Mouse (Mus musculus): ENCODE results near the gene Aamp.
A peak's percentile ranks its signal among the peaks of the same experiment; 100 is the strongest.

Aamp gene

DNA sequence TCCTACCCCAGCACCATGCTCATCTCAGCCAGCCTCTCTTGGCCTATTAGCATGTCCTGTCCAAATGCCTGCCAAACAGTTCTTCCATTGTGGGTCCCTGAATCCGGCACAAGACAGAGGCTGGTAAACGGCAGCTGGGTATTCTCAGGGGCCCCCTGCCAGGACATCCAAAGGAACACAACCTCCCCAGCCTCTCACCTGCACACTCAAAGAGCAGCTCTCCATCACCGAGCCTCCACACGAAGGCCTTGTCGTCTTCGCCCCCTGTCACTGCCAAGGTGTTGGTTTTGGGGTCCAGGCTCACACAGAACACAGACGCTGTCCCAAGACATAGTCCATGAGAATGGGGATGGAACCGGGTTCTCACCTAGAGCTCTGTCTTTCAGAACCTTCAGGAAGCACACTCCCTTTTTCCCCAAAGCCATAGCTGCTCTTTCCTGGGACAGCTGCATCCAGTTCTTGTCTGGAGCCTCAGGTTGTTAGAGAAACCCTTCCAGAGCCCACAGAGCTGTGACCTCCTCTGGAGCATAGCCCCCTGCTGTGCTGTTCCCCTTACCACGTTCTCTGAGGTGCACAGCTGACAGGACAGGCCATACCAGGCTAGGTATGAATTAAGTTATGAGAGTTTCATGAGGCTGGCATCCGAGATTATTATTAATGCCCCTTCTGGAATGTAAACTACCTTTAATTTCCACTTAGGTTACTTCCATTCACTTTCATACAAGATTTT lies 1.5 kb downstream of the Aamp start:
- DNase-seq (ENCODE audit: extremely low spot score, low spot score), result no peak

DNA sequence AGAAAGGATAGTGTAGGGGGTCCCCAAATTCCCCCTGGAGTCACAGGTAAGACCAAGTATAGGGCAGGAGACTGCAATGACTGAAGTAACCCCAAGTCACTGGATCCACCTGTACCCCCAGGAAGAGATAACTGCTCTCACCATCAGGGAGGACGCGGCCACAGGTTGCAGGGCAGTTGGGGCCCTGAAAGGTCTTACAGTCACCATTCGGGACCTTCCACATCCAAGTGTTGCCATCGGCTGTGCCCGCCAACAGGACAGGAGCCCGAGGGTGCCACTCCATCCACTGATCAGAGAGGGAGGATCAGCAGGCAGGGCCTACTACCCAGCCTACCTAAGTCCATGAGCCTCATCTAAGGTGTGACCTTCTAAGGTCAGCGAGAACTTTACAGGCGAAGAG lies 2.7 kb downstream of the Aamp start:
- no peak for DNase-seq (ENCODE audit: extremely low spot score, low spot score)

DNA sequence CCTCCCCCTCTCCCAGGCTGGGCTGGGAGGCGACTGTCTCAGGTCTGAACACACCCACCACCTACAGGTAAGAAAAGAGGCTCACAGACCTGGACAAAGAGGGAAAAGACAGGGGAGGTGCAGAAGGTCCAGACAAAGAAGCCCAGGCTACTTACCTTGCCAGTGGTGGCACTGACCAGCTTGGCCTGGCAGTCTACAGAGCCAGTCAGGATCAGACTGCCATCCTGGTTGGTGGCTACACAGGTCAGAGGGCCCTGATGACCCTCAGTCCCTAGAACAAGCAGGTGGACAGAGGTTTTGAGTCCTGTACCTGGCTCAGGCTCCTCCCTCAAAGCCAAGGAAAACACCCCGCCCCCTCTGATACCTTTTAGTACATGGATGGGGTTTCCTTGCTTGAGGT lies 3.2 kb downstream of the Aamp start:
- no peak for DNase-seq (ENCODE audit: extremely low spot score, low spot score)

DNA sequence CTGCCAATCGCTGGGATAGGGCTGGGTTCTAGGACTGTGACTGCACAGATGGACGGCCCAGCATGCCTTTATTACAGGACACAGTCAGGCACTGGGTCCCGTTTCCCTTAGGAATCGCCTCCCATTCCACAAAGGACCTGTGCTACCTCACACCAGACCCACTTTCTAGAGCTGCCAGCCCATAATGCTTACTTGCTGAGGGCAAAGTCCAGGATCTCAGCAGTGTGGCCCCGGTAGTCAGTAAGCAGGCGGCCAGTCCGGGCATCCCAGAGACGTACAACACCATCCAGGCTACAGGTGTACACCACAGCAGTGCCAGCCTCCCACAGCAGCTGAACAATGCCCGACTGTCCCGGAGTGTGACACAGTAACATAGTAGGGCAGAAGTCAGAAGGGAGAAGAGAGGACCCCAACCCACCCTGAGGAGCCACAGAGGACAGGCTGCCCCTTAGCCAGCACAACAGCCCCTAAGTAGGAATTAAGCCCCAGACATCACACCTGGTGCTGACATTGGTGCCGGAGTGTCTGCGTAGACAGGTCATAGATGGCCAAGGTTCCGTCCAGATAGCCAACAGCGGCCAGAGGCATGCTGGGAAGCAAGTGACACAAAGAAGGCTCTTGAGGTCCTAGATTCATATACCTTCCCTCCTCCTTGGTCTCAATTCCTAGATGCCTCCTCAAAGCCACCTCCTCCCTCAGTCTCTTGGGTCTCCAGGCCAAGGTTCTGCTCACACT lies 3.8 kb downstream of the Aamp start:
- no peak for DNase-seq (ENCODE audit: extremely low spot score, low spot score)

DNA sequence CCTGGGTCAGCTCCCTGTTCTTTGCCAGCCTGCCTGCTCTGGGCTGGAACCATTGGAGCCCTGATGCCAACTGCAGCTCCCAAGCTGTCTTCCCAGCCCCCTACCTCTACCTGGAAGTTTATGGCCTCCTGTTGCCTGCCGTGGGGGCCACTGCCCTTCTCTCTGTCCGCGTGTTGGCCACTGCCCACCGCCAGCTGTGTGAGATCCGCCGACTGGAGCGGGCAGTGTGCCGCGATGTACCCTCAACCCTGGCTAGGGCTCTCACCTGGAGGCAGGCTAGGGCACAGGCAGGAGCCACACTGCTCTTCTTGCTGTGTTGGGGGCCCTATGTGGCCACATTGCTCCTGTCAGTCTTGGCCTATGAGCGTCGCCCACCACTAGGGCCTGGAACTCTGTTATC lies 5.5 kb downstream of the Aamp start:
- DNase-seq (ENCODE audit: extremely low spot score, low spot score), result no peak

DNA sequence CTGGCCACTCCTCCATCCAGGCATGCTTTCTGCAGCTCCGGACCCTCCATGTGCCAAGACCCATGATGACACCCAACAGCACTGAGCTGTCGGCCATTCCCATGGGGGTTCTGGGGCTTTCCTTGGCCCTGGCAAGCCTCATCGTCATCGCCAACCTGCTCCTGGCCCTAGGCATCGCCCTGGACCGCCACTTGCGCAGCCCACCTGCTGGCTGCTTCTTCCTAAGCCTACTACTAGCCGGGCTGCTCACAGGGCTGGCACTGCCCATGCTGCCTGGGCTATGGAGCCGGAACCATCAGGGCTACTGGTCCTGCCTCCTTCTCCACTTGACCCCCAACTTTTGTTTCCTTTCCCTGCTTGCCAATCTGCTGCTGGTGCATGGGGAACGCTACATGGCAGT lies 6.0 kb downstream of the Aamp start, which contains the start of gene Gpbar1:
TSS of gene Gpbar1 (plus strand) at position 13 of the 400 bp plus-strand sequence.
- no peak for DNase-seq (ENCODE audit: extremely low spot score, low spot score)

DNA sequence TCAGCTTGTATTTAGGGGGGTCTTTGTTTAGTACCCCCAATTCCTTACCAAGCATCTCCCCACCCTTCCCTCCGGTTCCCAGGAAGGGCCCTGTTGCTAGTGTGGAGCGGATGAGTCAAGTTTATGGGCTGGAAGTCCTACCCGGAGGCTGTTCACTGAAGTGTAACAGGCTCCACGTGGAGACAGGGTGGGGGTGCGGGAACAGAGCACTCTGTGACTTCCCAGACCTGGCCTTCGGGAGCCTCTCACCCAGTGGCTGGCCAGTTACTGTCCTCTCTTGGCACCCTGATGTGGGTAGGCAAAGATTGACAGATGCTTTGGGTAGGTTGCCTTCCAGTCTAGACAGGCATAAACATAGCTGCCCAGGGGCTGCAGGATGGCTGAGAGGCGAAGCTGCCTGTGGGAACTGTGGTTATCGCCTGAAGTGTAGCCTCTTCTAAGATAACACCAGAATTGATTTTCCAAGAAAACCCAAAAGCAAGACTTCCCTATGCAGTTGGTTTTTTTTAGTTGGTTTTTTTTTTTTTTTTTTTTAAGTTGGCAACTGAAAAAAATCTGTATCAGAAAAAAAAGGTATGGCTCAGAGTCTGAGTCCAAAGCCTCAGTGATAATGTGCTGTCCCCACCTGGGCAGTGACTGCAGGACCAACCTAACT lies 6.5 kb downstream of the Aamp start:
- DNase-seq (ENCODE audit: extremely low spot score, low spot score), result no peak

DNA sequence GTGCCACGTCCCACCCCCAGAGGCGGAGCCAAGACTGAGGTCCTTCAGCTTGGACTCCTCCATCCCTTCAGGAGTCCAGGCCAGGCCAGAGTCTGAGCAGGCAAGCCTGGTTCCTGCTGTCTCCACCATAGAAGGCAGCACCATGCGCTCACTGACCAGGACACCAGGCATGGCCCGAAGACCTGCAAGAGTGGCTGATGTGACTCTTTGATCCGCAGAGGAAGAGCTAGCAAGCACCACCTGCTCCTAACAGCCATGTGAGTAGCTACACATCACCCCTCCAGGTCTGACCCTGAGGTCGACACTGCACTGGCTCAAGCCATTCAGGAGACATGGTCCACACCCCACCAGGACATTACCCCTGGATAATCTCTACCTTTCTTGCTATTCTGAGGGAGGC lies 7.5 kb downstream of the Aamp start:
- DNase-seq (ENCODE audit: extremely low spot score, low spot score), result no peak

DNA sequence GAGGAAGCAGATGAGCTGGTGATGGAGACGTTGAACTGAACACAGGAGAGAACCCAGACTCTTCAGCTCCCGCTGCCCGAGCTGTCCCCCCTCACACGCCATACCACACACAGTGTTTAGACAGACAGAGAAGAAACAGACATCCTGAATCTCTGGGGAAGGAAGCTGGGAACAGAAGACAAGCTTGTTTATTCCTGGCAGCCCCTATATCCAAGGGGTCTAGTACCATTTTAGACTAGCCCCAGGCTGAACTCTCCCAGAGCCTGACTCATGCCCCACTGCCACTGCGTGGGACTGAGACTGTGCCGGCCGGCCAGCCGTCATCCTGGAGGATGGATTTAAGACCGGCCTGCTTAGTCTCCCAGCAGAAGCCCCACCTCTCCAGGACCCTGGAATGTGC lies 9.5 kb downstream of the Aamp start:
- DNase-seq (ENCODE audit: extremely low spot score, low spot score), result peak; percentile 20

DNA sequence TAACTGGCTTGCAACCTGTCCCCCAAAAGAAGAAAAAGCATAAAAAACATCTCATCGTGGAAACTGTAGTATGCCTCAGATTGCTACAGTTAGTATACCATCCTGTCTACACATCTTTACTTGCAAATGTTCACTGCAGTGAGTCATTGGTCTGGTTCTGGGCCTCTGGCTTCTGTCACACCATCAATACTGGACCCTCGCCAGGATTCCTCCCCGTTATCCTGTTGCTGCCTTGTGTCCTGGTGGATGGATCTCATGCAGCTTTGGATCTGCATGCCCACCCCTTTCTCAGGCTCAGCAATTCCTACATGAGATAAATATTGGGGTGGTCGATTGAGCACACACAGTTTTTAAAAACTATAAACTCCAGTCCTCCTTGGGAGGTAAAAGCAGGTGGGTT lies 12.9 kb downstream of the Aamp start:
- DNase-seq (ENCODE audit: extremely low spot score, low spot score), result no peak

DNA sequence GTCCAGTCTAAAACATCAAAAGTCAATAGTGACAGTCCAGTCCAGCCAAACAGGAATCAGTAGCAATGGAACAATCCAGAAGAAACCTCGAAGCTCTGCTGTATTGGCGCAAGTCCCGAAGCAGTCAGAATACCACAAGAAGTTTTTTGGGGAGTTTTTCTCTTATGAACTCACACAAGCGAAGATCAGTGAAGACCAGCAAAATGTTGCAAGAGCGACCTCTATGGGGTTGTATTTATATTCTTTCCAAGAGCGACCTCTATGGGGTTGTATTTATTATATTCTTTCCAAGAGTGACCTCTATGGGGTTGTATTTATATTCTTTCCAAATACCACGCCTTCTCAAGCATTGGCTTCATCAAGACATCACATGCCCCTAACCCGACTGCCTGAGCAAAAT lies 15.8 kb downstream of the Aamp start:
- DNase-seq (ENCODE audit: extremely low spot score, low spot score), result no peak

DNA sequence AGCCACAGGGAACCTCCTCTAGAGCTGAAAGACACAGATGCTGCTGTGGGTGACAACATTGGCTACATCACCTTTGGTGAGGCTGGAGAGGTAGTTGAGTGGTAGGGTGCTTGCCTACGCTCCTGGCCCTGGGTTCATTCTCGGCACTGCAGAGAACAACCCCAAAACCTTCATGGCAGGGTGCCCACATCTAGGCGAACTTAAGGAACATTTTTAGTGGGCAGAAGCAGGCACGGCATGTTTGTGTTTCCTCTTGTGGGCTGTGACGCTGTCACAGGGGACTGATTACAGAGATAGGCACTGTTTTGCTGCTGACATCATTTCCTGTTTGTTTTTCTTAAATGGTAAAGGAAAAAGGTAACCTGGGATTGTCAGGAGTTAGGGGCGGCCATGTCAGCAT lies 22.0 kb downstream of the Aamp start:
- DNase-seq (ENCODE audit: extremely low spot score, low spot score), result no peak

DNA sequence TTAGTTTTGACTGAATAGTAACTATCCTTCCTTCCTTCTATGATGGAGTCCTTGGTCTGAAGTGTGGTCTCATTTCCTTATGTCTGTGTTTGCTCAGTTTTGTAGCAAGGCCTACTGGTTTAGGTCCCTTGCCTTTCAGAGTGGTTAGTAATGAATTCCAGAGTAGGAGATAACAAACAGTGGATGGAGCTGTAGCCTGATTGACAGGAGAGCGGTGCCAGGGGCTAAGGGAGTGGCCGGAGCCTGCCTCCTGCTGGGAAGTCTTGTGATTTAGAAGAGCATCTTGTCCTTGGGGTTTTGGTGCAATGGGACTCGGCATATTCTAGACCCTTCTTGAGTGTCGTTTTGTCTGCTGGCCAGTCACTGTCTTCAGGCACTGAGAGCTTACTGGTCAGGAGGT lies 27.8 kb downstream of the Aamp start:
- DNase-seq (ENCODE audit: extremely low spot score, low spot score), result no peak

DNA sequence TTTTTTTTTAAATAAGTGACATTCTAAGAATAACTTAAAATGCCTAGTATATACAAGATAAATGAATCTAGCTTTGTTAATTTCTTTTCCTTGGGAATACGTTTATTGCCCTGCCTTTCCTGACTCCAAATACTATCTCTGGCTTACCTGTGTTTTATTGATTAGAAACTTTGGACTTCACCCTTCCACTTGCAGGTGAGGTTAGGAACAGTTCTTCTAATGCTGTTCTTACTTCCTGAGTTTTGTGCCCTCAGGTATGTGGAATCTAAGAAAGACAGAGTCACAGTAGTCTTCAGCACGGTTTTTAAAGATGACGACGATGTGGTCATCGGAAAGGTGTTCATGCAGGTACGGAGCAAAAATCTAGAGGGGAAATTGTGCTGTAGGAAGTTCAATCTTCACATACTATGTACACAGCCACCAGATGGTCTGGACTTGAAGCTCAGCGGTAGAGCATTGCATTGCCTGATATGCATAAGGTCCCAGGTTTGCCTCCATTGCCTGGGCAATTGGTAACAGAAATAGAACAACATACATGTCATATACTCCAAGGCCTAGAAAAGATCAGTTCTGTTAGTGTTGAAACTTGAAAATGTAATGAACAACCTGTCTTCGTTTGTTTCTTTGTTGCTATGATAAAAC lies 28.7 kb downstream of the Aamp start:
- DNase-seq (ENCODE audit: extremely low spot score, low spot score), result no peak

DNA sequence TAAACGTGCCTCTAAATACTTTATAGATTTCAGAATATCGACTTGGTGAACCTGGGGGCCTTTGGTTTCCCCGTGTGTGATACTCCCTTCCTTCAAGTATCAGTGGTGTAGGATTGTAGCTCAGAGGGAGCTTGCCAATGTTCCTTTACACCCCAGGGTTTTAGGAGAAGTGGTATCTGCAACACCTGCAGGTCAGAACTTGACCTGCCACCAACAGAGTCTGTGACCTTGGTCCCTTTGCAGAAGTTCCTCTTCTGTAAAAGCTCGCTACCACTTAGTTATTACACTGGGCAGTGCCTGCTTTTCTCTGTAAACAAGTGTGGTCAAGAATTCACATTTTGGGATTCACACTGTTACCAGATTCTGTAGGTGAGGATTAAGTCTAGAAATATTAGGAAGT lies 34.4 kb downstream of the Aamp start:
- no peak for DNase-seq (ENCODE audit: extremely low spot score, low spot score)

DNA sequence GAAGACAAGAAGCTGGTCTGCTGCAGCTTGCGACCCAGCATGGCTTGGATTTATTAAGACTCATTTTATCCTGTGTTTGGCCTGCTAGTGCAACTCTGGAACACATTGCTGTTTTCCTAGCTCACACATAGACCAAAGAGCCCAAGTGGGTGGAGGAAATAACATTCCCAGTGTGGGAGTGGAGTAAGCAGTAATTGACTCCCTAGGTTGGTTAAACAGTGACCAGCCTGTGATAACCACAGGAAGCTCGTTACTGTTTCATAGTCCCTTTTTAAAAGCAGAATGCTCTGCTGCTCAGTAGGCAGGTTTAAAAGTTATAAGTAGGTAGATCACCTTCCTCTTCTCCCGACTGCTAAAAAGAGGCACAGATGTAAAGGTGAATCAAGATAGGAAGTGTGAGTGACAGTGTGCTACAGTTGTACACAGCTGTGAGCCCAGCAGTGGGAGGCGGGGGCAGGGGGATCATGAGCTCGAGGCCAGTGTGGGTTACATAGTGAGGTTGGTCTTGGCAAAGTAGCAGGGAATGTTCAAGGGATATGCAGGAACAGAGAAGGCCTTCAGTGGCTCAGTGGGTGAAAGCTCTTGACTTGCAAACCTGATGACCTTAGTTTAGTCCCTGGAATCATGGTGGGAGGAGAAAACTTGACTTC lies 35.1 kb downstream of the Aamp start:
- no peak for DNase-seq (ENCODE audit: extremely low spot score, low spot score)

DNA sequence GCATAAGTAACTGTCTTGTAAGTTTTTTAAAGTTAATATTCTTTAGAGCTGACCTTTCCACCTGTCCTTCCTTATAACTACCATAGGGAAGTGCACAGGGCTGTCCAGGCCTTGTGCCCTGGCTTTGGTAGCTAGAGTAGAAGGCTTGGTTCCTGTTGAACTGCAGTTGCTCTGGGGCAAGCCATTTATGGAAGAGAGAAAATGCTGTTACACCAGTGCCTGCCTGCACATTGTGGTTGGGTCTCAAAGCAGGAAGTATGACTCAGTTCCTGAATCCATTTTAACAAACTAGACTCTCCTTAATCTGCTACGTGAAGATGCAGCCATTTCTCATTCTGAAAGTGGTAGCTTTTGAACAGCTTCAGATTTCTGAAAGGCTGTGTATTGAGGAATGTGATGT lies 35.7 kb downstream of the Aamp start:
- DNase-seq (ENCODE audit: extremely low spot score, low spot score), result no peak

DNA sequence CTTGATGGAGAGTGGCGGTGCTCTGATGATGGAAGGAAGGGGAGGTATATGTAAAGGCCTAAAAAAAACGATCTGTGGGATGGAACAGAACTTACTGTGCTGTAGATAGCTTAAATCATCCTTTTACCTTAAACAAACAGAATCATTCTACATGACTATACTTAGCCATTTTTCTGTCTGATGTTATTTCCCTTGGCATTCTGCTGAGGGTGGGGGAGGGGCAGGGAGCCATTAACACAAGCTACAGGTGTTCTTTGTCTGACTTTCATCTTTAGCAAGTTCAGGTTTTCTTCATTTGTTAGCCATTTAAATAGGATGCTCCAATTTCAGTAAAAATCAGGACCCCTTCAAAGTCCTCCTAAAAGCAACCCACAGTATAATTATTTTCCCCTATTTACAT lies 39.0 kb downstream of the Aamp start:
- DNase-seq (ENCODE audit: extremely low spot score, low spot score), result no peak

DNA sequence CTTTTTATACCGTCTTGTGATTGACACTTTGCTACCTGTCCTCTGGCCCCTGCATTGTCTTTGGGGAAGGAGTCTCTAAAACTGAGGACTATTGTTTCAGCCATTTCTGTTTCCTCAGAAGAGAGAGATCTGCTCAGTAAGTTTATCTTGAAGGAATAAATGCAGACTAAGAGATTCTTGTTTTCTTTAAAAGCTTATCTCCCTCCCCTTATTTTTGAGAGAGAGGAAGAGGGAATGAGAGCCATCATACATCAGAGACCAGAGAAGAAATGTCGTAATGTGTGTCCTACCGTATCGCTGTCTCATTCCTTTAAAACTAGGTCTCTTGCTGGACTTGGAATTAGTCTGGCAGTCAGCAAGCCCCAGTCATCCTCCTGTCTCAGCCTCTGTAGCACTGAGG lies 43.7 kb downstream of the Aamp start:
- no peak for DNase-seq (ENCODE audit: extremely low spot score, low spot score)

DNA sequence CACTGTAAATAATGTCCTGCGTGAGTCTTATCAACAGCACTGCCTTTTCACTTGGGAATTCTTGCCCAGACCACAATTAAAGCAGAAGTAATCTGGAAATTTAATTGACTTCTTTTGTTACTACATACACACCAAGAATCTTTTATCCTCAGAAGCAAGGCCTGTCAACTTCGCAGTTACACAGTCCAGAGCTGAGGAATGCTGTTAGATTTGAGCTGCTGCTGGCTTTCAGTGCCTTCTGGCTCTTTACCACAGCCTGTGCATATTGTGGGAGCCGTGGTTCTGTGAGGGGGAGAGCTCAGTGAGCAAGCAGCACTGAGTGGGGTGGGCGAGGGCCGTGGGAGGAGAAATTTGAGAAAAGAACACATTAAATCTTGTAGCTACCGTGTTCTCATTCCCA lies 44.2 kb downstream of the Aamp start:
- DNase-seq (ENCODE audit: extremely low spot score, low spot score), result no peak

DNA sequence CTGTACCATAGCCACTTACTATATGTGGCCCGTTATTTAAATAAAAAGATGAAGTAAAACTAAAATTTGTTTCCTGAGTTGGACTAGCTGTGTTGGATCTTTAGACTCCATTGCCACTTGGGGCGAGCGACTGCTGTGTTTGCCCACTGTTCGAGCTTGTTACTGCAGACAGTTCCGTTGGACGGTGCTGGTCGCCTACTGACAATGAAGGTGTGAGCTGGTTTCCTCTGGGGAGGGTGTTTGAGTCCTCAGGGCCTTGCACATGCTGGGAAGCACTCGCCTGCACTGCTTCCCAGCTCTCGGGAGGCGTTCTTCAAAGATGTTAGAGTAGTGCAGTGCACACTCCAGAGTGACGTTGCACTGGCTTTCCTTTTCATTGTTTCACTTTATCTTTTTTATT lies 44.9 kb downstream of the Aamp start:
- DNase-seq (ENCODE audit: extremely low spot score, low spot score), result no peak

DNA sequence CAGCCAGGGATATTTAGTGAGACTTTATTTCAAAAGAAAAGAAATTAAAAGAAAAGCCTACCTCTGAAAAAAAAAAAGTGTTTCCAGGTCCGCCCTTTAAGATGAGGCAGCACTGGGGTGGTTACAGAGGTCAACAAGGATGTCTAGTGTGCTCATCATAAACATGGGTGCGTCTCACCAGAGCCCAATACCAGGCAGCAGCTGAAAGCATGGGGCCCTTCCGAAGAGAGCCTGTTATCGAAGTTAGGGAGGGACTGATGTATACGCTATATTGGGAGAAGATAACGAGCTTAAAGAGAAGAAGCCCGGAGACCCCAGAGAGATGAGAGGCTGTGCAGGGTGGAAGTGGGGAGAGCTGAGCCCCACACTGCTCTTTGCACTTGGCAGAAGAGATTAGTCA lies 45.4 kb downstream of the Aamp start:
- DNase-seq (ENCODE audit: extremely low spot score, low spot score), result no peak

Measured in neural tube, embryonic 10.5 days (tissue).